Mouse (Mus musculus) urinary bladder, postnatal 10 days (tissue): ENCODE results near the gene Gbgt1.
"Not testable (repeated sequence)": the region's sequence is repeated elsewhere in the genome, so short reads cannot be mapped to it uniquely, and the experiment has no call there.

Experiments
- DNase-seq: peaks from one replicate; pipeline ENCODE4 v3.0.0; 2022; ENCODE audit warnings: low spot score

Gene Gbgt1

DNA sequence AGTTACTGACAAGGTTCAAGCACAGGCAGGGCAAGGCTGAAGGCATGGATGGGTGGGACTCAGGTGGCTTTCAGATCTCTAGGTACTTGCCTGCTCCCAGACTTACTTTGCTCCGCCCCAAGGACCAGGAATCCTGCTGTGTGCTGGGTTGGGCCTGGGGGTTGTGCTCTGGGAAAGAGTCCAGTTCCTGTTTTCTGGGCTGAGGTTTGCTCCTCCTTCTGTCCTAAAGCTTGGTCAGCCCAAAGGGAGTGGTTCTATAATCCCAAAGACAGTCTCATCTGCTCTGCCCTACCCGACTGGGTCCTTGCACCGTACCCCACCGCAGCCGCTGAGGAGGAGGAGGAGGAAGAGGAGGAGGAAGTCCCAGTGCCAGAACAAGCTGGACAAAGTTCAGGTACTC is at the start of gene Gbgt1:
Gbgt1 (plus strand) TSS at position 221 of the 400 bp plus-strand sequence.
- no peak for DNase-seq

DNA sequence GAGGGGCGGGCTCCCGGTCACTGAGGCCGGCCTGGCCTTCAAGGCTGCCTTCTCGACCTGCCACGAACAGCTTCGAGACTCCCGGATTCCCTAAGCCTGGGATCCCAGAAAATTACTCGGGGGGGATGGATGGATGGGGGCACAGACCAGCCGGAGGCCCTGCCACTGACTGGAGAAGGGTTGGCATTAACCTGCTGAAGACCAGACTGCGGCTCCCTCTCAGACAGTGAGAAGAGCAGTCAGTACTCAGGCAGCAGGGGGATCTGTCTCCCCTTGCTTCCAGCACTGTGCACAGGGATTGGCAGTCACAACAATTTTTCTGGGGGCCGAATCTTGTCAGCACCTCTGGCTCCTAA is 49.4 kb upstream of the Gbgt1 start:
- DNase-seq: no peak

- DNase-seq: no peak
Measured at GRCm38 (mm10) chr2:28451663-28452062, 45.0 kb upstream of the Gbgt1 start.

DNA sequence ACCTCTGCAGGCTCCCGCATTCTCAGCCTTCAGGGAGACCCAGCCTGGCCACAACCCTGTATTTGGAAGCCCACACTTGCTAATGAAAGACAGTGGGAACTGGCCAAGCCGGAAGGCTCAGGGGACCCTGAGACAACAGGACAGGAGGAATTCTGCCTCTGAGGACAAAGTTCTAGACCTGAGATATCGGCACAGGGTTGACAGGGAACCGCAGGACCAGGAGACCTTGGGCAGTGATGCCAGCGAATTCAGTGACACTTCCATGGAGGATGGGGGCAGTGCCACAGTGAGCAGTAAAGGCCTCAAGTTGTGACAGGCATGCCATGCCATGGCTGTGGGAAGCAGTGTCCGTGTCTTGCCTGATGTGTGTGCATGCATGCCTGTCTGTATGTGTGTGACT is 43.2 kb upstream of the Gbgt1 start:
- no peak for DNase-seq

- DNase-seq: no peak
Measured at GRCm38 (mm10) chr2:28456616-28457015, 40.1 kb upstream of the Gbgt1 start.

DNA sequence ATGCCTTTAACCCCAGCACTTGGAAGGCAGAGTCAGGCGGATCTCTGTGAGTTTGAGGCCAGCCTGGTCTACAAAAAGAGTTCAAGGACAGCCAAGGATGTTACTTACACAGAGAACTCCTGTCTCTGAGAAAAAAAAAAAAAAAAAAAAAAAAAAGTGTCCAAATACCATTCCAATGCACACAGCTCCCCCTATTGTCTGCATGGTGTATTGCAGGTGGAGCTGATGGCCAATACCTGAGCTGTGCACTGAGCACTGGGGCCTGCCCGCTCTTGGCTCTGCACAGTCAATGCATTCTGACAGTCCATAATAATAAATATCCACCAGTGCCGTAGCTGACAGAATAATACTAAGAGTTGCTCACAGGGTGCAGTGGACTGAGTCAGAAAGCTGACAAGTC is 32.8 kb upstream of the Gbgt1 start:
- DNase-seq: no peak

DNA sequence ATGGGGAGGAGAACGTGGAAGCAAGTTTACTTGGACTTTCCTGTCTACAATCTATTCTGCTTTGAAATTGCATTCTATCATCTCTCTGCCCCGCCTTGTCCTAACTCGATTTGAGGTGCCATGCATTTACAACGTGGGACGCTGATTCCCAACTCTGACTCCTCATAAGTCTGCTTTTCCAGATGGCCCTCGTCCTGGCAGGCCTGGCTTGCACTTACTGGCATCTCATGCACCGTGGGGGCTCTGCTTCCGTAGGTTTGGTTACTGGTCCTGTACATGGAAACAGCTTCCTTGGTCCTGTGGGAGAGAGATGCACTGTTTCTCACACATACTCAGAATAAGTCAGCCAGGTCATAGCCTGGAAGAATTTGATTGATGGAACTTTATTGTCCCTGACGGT is 31.8 kb upstream of the Gbgt1 start:
- no peak for DNase-seq

- no peak for DNase-seq
Measured at GRCm38 (mm10) chr2:28465836-28466518, 30.7 kb upstream of the Gbgt1 start, which contains the start of gene 1700007K13Rik. Gene 1700007K13Rik (minus strand): TSS chr2:28466332.

DNA sequence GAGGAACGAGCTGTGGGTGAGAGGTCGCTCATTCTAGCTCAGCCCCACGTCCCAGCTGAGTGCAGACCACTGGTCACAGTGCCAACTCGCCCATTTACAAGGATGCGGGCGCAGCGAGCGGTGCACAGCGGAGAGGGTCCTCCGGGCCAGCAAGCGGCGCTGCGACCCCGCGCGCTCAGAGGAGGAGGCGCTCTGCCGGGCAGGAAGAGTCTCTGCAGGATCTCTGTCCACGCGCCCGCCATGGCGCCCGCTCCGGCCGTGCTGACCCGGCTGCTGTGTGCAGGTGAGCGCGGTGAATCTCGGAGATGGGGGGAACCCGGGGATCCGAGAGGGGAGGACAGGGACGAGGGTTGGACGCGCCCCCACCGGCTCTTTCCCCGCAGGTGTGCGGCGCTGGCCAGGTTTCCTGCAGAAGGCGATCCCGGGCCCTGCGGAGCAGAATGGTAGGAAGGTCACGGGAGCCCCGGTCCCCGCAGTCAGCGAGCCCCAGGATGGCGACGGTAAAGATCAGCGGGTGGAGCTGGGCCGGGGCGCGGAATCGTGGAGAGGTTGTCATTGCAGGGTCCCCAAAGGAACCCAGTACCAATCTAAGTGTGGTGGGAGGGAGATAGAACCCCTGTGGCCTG is 28.7 kb upstream of the Gbgt1 start, which contains the start of gene Mrps2:
Mrps2 (plus strand) TSS at position 207 of the 626 bp plus-strand sequence.
- DNase-seq: peak; percentile 51

DNA sequence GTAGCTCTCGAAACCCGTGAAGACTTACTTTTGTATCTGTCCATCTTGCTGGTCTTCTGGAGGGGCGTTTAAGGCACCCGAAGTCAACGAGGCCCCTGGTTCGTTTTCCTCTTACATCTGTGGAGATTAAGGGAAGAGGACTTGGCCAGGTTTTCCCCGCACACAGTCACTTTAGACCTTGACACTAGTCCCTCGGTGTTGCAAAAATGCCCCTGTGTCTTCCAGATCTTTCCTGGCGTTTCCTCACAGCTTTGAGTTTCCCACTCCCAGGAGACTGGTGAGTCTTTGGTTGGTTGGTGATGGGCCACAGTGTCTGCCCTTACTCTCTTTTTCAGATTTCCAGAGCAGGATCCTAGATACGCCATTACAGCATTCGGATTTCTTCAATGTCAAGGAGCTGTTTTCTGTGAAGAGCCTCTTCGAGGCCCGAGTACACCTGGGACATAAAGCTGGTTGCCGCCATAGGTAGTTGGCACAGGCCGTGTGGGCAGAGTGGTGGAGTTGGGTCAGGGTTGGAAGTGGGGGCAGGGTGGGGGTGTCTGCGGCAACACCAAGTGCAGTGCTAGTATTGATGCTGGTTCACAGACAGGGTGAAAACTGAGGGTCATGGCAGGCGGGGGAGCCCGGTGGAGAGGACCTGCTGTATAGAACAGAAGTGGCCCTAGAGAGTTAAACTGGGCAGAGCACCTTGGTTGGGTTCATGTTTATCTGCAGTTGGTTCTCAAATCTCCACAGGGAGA is 28.0 kb upstream of the Gbgt1 start:
- no peak for DNase-seq

DNA sequence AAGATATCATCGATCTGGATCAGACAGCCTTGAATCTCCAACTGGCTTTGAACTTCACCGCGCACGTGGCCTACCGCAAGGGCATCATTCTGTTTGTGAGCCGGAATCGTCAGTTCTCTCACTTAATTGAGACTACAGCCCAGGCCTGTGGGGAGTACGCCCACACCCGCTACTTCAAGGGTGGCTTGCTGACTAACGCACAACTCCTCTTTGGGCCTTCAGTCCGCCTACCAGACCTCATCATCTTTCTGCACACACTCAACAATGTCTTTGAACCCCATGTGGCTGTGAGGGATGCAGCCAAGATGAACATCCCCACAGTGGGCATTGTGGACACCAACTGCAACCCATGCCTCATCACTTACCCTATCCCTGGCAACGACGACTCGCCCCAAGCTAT is 27.2 kb upstream of the Gbgt1 start:
- DNase-seq: no peak

DNA sequence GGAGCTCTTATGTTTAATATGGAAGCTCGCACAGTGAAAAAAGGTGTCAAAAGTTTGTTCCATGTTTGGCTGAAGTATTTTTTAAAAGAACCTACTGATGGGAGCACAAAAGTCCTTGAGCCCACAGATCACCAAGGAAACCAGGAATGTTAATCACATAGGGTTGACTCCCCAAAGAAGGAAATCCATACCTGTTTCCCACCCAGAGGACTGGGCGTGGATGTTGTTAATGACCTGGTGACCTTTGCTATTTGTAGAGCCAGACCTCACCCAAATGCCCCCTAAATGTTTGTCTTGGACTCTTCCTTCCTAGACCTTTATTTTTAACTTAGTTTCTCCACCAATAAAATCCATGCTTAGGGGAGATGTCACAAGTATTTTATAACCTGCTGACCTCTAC is 26.1 kb upstream of the Gbgt1 start:
- no peak for DNase-seq

DNA sequence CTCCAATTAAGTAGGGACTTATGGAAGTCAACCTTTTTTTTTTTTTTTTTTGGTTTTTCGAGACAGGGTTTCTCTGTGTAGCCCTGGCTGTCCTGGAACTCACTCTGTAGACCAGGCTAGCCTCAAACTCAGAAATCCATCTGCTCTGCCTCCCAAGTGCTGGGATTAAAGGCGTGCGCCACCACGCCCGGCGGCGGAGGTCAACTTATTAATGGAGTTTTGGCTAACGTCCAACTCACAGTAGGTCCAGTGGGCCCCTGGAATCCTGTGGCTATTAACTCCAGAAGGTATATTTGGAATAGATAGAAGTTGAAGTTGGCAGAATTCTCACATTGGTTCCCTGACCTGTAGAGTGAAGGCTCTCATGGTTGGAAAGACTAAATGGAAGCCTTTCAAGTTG is 24.7 kb upstream of the Gbgt1 start:
- not testable (repeated sequence) for DNase-seq

GRCm38 (mm10) chr2:28477993-28478392 is 18.7 kb upstream of the Gbgt1 start:
- not testable (repeated sequence) for DNase-seq

GRCm38 (mm10) chr2:28479208-28480204 is 17.2 kb upstream of the Gbgt1 start:
- no peak for DNase-seq

DNA sequence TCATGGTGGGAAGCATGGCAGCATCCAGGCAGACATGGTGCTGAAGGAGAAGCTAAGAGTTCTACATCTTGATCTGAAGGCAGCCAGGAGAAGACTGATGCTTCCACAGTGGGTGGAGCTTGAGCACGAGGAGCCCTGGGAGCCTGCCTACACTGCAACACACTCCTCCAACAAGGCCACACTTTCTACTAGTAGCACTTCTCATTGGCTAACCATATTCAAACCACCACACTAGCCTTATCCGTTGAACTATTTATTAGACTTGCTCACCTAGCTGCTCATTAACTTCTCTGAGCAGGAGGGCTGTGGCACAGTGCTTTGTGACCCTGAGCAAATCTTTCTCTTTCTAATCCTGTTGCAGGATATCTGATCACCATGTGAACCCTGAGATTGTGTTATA is 12.8 kb upstream of the Gbgt1 start:
- no peak for DNase-seq

DNA sequence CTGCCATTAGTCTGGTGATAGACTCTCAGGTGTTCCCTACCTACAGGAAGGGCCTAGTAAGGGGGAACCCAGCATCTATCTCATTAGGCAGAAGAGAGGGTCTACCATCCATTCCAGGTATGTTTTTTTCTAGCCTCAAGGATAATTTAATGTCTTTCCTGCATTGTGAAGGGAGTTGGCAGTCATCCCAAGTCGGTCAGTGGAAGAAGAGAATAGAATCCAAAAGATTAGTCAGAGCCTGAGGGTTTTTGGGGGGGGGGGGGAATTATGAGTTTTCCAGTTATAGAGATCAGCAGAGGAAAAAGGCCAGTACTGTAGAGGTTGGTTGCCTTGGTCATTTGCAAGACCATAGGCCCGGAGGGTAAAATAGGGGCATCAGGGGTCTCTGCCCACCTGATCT is 2.2 kb upstream of the Gbgt1 start:
- DNase-seq: no peak

- no peak for DNase-seq
Measured at GRCm38 (mm10) chr2:28495207-28495756, 1.4 kb upstream of the Gbgt1 start.

GRCm38 (mm10) chr2:28495801-28496595 is 693 bp upstream of the Gbgt1 start:
- no peak for DNase-seq

DNA sequence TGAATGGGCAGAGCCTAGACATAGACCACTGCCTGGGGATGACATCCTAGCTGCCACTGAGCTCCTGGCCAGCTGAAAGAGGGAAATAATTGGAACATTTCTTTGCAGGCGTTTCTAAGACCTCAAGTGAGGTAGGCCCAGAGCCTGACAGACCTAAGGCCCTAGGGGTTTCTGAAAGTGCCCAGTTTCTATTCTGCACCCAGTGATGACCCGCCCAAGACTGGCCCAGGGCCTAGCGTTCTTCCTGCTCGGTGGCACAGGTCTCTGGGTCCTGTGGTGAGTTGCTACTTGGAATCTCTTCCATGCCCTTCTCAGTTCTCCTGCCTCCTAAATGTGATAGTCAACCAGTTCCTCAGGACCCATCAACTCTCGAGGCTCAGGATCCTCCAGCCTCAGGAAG is 870 bp downstream of the Gbgt1 start:
- no peak for DNase-seq

DNA sequence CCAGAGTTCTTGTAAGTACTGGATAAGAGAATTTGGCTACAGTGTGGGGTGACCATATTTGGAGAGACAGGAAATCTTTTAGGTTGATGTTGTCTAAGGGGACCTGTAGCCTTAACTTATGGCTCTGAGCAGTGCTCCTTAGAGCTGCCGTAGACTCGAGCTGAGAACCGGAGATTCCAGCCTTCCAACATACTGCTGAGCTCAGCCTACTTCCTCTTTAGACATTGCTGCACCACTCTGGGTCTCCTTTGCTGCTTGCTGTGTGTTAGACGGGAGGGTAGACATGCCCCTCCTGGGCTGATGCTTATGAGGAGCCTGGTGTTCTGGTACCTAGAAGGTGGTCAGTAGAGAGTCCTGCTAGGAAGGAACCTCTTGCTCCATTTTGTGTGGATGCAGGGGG is 1.7 kb downstream of the Gbgt1 start:
- no peak for DNase-seq
